Mouse (Mus musculus): ENCODE data around the gene Mmaa.

The Mmaa gene

DNA sequence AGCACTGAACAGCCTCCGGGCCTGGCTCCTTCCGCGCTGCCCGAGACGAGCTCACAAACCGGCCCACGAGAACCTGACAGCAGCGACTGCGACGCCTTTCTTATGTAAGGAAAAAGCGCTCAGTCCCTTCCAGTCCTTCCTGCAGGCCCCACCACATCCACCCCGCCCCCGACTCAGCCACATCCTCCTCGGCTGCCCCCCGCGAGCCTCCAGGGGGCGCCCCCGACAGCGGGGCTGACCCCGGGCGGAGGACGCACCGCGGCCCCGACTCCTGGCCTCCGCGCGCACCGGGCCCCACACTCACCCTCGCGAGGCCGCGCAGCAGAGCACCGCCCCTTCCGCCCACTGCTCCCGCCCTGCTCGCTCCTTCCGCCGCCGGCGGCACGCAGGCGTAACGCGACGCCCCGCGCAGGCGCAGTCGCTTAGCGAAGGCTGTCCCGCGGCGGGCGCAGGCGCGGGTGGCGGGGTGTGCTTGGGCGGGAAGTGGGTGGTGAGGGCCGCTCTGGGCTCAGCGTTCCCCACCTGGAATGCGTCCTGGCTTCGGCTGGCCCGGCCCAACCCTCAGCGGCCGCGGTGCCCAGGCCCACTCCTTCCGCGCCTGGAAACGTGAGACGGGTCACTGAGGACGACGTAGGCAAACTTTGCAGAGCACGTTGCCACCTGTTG, at the start of gene Mmaa:
Gene Mmaa, minus strand, starts transcription at position 328 of the 666 bp plus-strand sequence.
- peak; percentile 93 for DNase-seq (ENCODE audit: low spot score)

- no peak for DNase-seq (ENCODE audit: low spot score)
These were observed 46.5 kb upstream of the Mmaa start for GRCm38 (mm10) chr8:79341236-79341635.

GRCm38 (mm10) chr8:79339555-79339954, 44.8 kb upstream of the Mmaa start:
- no peak for DNase-seq (ENCODE audit: low spot score)

- no peak for DNase-seq (ENCODE audit: low spot score)
These were observed 43.9 kb upstream of the Mmaa start for GRCm38 (mm10) chr8:79338619-79339018.

DNA sequence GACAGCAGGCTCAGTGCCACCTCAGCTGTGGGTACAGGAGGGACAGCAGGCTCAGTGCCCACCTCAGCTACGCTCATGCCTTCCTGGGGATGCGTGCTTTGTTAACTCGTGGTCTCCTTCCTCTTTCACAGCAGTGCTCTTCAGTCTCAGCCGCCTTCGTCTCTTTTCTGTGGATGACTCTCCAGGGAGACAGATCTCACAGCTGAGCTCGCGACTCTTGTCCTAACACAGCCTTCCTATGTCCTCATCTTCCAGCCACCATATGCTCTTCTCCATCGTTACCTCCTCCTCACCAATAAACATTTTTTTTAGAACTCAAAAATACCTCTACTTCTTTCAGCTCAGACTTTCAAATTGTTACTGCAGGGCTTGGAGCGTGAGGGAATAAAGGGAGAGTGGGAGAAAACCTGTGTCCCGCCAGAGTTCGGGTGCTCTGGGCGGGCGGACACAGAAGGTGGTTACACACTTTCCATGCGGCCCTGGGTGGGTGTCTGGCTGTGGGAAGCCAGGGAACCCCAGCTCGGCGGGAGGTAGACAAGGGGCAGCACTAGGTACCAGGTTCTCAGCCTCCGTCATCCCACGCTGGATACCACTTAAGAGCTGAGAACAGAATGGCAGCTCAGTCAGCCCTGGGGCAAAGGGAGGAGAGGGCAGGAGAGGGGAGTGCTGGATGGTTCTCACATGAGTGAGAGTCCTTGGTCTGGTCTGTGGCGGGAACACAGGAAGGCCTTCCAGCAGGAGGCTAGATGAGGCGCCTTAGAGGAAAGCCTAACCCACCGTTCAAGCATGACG, 37.6 kb upstream of the Mmaa start:
- no peak for DNase-seq (ENCODE audit: low spot score)

GRCm38 (mm10) chr8:79331571-79331970, 36.8 kb upstream of the Mmaa start:
- DNase-seq (ENCODE audit: low spot score) = no peak

DNA sequence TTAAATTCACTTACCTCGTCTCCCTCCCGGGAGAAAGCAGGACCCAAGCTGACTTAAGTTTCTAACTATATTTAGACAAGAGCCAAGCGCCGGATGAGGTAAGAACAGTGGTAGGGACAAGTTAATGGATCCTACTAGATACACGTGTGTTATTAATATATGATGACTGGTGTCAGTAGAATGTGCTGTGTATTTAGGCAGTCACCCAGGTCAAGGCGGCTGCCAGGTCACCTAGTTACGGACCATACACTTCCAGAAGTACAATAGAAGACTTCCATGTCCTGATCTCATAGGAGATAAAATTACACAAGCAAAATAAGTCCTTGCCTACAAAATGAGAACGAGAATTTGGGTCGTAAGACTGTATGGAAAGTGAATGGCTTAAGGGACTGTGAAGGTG, 36.3 kb upstream of the Mmaa start:
- DNase-seq (ENCODE audit: low spot score) = no peak

DNA sequence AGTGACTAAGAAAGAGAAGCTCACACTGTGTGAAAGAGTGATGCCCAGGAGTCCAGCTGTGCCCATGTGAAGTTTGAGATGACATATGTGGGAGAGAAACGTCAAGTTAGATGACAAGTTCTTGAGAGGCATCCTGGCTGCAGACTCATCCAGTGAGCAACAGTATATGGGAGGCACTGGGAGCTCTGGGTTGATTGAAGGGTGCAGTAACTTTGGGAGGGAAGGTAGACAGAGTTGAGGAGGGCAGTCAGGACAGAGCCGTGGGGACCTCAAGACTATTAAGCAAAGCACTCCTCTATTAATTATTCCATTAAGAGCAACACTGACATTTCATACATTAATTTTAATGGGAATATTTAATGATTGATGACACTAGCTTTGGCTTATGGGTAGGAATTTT, 35.0 kb upstream of the Mmaa start:
- DNase-seq (ENCODE audit: low spot score) = no peak

DNA sequence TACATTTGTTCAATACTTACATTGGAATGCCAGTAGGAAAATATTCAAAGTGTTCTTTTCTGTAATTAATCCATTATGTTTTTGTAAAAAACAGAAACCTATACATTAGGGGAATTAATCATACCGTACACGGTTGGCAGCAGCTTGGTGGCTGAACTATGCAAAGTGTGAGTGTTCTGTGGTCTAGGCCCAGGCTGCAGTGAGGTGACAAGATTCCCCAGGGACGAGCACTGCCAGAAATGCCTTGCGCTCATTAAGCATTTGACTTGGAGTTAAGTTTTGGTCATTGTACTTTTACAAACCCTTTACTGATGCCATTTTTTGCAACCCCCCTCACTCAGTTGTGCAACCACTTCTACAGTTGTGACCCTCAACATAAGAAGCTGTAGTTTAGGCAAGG, 34.4 kb upstream of the Mmaa start:
- no peak for DNase-seq (ENCODE audit: low spot score)

DNA sequence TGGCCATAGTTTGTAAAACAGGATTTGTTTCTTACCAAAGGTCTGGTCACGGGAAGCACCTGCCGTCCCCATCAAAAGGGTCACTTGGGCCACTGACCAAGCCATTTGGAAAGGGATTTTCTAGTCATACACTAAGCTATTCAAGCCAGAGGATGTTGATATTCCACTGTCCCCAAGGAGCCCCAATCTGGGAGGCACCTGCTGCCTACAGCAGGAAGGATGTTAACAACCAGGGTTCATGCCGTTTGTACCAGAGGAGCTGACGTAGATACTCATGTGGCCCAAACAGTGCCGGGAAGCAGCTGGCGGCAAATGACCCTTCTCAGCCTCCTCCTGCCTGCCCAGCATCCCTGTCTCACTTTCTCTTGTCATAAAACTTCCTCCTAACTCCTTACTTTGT, 30.8 kb upstream of the Mmaa start:
- no peak for DNase-seq (ENCODE audit: low spot score)

DNA sequence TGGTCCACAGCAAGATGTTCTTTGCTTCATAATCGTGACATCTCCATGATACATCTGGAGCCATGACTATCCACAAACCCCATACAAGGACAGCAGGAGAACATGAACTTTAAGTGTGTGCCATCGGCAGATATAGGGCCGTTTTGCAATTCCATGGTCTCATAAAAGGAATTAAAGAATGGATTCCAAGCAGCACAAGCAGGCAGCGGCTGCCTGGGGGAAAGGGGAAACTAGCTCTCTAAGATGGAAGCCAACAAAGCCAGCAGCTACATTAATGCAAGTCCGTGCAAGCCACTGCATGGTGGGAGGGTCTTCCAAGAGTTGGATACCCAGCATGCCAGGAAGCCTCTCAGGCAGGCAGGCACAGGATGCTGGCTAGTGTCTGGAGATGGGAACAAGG, 30.2 kb upstream of the Mmaa start:
- no peak for DNase-seq (ENCODE audit: low spot score)

DNA sequence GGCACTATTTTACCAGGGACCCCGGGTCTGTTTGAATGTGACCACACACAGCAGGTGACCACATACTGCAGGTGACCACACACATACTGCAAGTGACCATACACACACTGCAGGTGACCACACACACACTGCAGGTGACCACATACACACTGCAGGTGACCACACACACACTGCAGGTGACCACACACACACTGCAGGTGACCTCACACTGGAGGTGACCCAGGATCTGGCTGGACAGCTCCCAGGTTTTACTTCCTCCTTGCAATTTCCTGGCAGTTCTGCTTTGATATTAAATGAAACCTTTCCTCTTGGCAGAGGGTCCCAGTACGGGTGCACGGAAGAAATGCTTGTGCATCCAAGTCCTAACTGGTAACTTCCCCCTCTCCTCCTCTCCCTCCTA, 29.3 kb upstream of the Mmaa start:
- DNase-seq (ENCODE audit: low spot score) = no peak

- no peak for DNase-seq (ENCODE audit: low spot score)
These were observed 28.4 kb upstream of the Mmaa start for GRCm38 (mm10) chr8:79323121-79323520.

DNA sequence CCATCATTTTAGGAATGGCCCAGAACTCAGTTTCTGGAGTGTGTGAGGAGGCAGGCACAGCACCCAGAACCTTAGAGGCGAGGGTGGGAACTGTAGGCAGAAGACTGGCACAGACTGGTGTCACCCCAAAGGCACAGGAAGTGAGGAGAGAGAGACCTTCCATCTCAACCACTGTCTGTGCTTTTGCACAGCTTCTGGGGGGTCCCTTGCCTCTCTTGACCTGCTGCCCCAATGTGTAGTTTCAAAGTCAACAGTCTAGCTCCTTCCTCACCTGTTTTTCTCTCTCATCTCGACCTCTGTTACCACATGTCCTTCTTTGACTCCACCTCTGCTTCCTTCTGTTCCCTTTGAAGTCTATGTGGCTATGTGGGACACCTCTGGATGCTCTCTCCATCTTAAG, 16.1 kb upstream of the Mmaa start:
- no peak for DNase-seq (ENCODE audit: low spot score)

DNA sequence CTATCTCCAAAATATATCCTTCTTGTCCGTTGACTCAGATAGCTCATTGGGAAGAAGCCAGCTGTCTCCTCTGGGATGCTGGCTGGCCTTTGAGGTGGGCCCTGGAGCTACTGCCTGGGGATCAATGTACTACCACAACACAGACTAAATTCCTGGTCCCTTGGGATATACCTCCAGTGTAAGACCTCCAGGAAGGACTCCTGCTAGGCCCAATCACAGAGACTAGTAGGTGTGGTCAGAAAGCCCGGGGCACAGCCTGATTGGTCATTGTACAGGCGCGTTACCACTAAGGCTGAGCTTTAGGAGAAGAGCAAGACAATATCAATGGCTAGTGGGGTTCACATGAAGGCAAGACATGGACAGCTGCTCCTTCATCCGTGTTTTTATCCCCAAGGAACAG, 11.2 kb upstream of the Mmaa start:
- DNase-seq (ENCODE audit: low spot score) = no peak

- no peak for DNase-seq (ENCODE audit: low spot score)
These were observed 6.8 kb upstream of the Mmaa start for GRCm38 (mm10) chr8:79301548-79301947.

DNA sequence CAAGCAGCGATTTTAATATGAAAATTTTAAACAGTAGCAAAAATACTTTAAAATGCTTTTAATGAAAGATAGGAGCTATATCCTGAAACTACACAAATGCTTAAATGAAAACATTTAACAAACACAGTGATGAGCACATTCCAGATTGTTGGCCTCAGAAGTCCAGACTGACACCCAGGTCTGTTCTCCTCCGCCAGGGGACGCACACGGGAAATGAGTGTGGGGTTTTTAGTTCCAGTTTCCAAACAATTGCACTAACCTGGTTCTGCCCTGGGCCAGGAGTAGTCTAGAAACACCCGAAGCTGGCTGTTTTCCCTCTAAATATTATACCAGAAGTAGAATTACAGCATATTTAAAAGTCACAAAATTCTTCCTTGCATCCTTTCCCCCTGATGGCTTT, 5.0 kb upstream of the Mmaa start:
- no peak for DNase-seq (ENCODE audit: low spot score)

DNA sequence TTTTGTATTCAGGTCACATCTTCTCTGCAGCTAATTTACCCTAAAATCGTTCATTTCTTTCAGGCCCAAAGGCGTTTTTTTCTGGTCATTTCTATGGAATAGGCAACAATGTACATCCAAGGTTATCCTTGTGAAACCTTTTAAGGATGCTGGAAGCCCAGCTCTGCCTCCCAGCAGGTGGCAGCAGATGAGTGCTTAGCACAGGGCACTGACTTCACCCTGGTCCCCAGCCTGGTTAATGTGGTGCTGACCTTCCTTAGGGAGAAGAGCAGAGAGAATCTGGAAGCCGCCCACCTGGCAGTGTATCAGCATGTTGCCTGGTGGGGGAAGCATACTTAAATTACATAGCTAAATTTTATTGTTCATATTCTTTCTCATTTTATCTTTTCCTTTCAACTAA, 3.0 kb upstream of the Mmaa start:
- peak; percentile 39 for DNase-seq (ENCODE audit: low spot score)

- no peak for DNase-seq (ENCODE audit: low spot score)
These were observed 754 bp upstream of the Mmaa start for GRCm38 (mm10) chr8:79295276-79296105.

- DNase-seq (ENCODE audit: low spot score) = no peak
These were observed 896 bp downstream of the Mmaa start for GRCm38 (mm10) chr8:79293841-79294240.

DNA sequence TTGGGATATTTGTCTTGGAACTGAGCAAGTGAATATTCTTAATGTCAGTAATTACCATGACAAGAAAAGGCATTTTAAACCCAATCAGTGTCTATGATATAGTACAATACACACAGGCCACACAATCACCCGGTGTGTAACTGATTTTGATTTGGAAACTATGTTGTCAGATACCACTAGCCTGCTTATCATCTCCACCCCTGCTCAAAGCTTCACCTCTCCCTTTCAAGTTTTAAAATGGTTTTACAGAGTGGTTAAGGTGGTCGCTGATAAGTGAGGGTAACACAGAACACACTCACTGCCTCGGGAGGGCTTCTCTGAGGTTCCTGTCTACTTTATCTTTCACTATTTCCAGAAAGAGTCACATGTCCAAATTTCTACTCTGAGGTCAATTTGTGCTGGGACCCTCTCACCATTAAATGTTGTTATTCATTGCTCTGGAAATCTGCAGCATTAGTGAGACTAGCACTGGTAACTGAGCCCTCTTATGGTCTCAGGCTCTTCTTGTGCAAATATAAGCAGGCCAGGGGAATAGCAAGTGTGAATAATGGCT, 1.9 kb downstream of the Mmaa start:
- no peak for DNase-seq (ENCODE audit: low spot score)

GRCm38 (mm10) chr8:79289592-79289991, 5.1 kb downstream of the Mmaa start:
- DNase-seq (ENCODE audit: low spot score) = no peak

DNA sequence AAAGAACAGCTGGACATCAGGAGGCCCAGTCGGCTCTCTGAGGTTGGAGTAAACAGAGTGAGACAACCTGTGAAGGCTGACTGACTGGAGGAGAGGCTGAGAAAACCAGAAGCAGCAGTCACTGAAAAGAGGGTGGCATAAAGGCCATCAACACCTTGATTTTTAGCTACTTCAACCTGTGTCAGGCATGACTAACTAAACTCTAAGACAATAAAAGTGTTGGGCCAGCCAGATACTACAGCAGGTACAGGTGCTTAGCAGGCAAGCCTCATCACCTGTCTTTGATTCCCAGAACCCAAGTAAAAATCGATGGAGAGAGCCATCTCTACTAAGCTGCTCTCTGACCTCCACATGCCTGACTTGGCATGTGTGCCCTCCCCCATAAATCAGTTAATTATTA, 6.1 kb downstream of the Mmaa start:
- no peak for DNase-seq (ENCODE audit: low spot score)

Data from left cerebral cortex, adult 11 months (tissue).